Mouse (Mus musculus): ENCODE measurements around the gene Ptger4.
"Not testable (repeated sequence)": the region's sequence is repeated elsewhere in the genome, so short reads cannot be mapped to it uniquely, and the experiment has no call there.

Gene Ptger4

GRCm38 (mm10) chr15:5238073-5238472, 5.9 kb downstream of the Ptger4 start:
- no peak for DNase-seq (ENCODE audit: low read depth, low spot score)

GRCm38 (mm10) chr15:5237012-5237660, 6.9 kb downstream of the Ptger4 start:
- no peak for DNase-seq (ENCODE audit: low read depth, low spot score)

DNA sequence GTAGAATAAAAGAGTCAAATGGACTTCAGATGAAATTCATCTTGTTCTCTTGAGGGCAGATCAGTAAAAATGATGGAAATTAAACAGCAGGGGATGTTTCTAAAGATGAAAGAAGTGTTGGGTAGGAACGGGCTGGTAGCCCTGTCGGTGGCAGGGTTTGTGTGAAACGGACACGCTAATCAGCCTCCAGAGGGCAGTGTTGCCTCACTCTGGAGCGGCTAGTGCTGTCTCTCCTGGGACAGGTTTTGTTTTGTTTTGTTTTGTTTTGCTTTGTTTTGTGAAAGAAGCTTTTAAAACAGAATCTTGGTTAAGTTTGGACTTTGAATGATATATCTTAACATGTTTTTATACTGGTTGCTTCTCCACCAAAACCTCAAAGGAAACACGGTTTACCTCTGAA, 7.4 kb downstream of the Ptger4 start:
- DNase-seq (ENCODE audit: low read depth, low spot score): peak; percentile 76

GRCm38 (mm10) chr15:5235527-5235926, 8.5 kb downstream of the Ptger4 start:
- DNase-seq (ENCODE audit: low read depth, low spot score): peak; percentile 50

GRCm38 (mm10) chr15:5234659-5235058, 9.3 kb downstream of the Ptger4 start:
- no peak for DNase-seq (ENCODE audit: low read depth, low spot score)

DNA sequence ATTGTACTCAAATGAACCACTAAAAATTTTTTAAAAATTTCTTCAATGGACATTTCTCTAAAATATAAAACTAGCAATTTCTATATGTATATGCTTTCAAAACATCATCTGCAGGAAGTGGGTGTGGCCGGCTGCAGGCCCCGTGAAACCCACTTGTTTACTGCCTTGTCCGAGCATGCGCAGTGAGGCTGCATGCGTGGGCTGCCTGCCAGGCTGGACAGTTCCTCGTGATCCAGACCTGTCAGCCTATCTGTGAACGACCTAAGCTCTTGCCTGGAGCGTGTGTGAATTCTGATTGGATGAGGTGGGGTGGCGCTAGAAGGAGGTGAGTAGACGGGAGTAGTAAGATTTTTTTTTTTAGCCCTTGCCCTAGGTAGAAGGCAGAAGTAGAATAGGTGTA, 13.2 kb downstream of the Ptger4 start:
- DNase-seq (ENCODE audit: low read depth, low spot score): not testable (repeated sequence)

- DNase-seq (ENCODE audit: low read depth, low spot score): no peak
Observed at GRCm38 (mm10) chr15:5220491-5220890, 23.5 kb downstream of the Ptger4 start.

DNA sequence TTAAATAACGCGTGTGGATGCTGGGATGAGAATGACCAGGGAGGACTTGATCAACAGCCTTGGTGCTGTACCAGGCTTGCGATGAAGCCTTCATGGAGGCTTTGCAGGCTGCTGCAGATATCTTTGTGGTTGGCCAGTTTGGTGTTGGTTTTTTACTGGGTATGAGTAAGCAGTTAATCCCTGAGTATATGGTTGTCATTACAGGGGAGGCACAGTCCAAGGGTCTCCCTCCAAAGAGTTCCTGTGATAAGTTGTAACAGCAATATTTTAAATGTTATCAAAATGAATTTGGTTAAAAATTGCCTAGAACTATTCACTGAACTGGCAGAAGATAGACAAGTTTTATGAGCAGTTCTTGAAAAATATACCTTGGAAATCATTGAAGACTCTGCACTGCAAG, 34.9 kb downstream of the Ptger4 start:
- DNase-seq (ENCODE audit: low read depth, low spot score): no peak

- no peak for DNase-seq (ENCODE audit: low read depth, low spot score)
Observed at GRCm38 (mm10) chr15:5205222-5205621, 38.8 kb downstream of the Ptger4 start.

GRCm38 (mm10) chr15:5196691-5197090, 47.3 kb downstream of the Ptger4 start:
- no peak for DNase-seq (ENCODE audit: low read depth, low spot score)

GRCm38 (mm10) chr15:5195987-5196514, 47.9 kb downstream of the Ptger4 start:
- DNase-seq (ENCODE audit: low read depth, low spot score): no peak

DNA sequence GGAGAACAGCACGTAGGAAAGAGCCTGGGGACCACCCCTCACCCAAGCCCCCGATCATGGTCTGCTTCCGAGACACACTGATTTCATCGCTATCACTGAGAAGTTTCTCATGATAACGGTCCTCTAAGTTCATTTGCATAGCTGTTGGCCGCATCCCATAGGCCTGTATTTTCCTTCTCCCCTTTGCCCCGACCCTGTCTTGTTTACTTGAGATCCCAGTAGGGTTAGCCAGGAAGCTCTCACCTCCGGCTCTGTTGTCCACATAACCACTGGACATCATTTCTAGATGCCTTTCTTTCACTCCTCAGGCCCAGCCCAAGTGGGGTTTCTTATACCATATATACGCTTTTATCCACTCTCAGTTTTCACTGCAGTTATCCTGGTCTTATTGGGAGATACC, 49.1 kb downstream of the Ptger4 start:
- DNase-seq (ENCODE audit: low read depth, low spot score): no peak

GRCm38 (mm10) chr15:5194446-5194845, 49.5 kb downstream of the Ptger4 start:
- DNase-seq (ENCODE audit: low read depth, low spot score): no peak

DNA sequence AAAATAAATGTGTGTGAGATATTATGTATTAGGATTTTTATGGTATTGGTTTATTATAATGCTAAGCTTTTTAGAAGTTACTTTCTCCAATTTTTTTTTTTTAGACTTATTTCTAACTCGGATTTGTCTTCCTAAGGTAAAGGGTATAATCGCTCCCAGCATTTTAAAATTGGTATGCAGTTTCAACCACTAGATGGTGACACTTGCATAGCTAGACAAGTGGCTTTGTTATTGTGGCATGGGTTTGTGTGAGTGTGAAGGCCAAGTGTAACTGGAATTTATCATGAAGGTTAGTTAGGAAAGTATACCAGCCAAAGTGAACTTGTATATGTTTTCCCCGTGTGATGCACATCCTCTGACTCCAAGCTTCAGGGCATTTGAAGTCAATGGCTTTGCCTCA, 50.2 kb downstream of the Ptger4 start:
- DNase-seq (ENCODE audit: low read depth, low spot score): no peak

- DNase-seq (ENCODE audit: low read depth, low spot score): no peak
Observed at GRCm38 (mm10) chr15:5189504-5190093, 54.4 kb downstream of the Ptger4 start.

DNA sequence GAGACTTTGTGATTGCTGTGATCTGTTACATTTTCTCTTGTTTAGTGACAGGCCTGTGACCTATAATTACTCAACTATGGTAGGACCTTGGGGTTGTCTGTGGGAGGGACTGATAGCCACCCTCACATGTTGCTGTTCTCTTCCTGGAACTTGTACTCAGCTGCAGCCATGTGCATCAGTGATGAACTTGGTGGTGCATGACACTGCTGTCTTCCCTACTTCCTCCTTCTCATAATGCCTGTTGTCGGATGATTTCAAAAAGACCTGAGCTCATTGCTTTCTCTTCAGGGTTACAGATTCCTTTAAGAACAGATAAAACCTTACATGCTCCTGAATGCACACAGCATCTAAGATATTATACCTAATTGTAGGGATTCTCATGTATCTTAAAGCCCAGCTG, 56.0 kb downstream of the Ptger4 start:
- no peak for DNase-seq (ENCODE audit: low read depth, low spot score)

DNA sequence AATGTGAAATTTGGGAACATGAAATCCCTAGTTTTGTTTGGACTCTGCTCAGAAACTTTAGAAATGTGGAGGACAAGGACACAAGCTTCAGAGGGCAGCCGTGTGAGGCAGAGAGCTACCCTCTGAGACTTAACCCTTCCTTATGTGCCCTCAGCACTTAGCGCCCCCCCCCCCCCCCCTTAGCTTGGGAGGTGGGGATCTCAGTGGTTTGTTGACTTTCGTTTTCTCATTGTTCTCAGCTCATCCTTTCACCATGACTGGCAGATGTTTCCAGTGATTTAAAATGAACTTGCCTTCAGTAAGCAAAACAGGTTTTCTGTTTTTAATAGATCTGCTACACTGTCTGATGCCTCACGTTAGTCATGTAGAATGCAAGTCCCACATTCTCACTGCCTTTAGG, 56.9 kb downstream of the Ptger4 start:
- no peak for DNase-seq (ENCODE audit: low read depth, low spot score)

- no peak for DNase-seq (ENCODE audit: low read depth, low spot score)
Observed at GRCm38 (mm10) chr15:5186293-5186675, 57.7 kb downstream of the Ptger4 start.

DNA sequence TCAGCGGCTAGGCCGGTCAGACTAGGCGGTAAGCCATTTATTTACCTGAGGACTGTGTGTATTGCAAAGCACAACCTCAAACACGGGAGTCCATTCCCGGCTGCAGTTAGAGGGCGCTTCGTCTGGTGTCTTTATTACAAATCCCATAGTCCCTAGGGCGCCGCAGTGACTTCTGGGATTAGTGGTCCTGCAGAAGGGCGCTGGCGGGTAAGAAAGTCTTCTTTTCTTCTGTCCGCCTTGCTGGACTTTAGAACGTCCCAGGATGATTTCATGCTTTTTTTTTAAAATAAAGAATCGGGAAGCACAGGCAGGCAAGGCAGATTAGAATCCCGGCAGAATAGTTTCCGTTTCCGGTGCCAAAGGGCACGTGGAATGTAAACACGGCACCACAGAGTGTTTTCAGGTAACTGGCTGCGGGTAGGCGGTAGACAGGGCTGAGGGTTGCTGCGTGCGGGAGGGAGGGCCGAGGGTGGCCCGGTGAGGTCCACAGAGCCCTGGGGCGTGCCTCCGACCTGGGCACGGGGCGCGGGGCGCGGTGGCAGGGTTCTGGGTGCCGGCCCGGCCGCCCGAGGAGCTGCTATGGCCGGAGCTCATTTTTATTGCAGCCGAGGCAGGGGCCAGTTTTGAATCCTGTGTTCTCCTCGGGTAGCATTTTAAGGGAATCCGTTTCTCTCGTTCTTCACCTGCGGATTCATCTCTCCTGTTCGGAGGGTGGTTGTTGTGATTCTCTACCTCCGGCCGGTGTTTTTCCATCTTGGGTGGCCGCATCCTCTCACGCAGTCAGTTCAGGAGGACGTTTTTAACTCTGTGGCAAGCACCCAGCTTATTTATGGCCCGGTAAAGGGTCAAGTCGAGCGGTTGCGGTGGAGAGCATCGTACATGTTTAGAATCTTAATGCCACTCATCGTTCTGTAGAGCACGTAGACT, 58.4 kb downstream of the Ptger4 start, which contains the start of gene Ttc33:
Gene Ttc33 (plus strand): TSS at position 160 of the 927 bp plus-strand sequence.
- DNase-seq (ENCODE audit: low read depth, low spot score): peak; percentile 66

GRCm38 (mm10) chr15:5184668-5185330, 59.2 kb downstream of the Ptger4 start:
- DNase-seq (ENCODE audit: low read depth, low spot score): no peak

- DNase-seq (ENCODE audit: low read depth, low spot score): no peak
Observed at GRCm38 (mm10) chr15:5173217-5173820, 70.7 kb downstream of the Ptger4 start.
